Mouse (Mus musculus): ENCODE measurements at regions not wholly inside any gene's neighbourhood (a gene's known extent, or its start where the extent isn't known, plus 50 kb on each side); places are given as distances from the start of the nearest gene placed in this dataset.
"Not testable (repeated sequence)": the region's sequence is repeated elsewhere in the genome, so short reads cannot be mapped to it uniquely, and the experiment has no call there.

GRCm38 (mm10) chr8:18005660-18006059 lies 972.4 kb downstream of the Defb40 start:
- Histone ChIP-seq H3K4me1 (ENCODE audit: control insufficient read depth, insufficient read depth, low read length) (no peaks in the 10 kb centered on the region), H3K4me2 (ENCODE audit: low read depth, low read length) (no peak overlapping the region), H3K27ac (ENCODE audit: low read length) (no peak overlapping the region), H3K9ac (ENCODE audit: low read length) (no peak overlapping the region), H3K4me3 (replicated peaks; ENCODE audit: low read length) (no peak overlapping the region), H3K9me3 (replicated peaks; ENCODE audit: control insufficient read depth, low read length) (no peaks in the 10 kb centered on the region), H3K36me3 (ENCODE audit: control insufficient read depth, insufficient read depth, low read length) (no peaks in the 10 kb centered on the region), H3K27me3 (ENCODE audit: control insufficient read depth, insufficient read depth, low read length) (no peaks in the 10 kb centered on the region)
- 90% methylated on average over 2 of the region's 2 CpGs for WGBS
- no peak for ATAC-seq (ENCODE audit: insufficient read depth, low FRiP score)

GRCm38 (mm10) chr8:18000750-18001149 lies 977.3 kb downstream of the Defb40 start:
- 86% methylated on average over 5 of the region's 5 CpGs for WGBS
- no peaks in the 10 kb centered on the region for H3K4me1 ChIP-seq (ENCODE audit: control insufficient read depth, insufficient read depth, low read length)
- H3K4me3 ChIP-seq (replicated peaks; ENCODE audit: low read length), result no peak overlapping the region
- no peak for ATAC-seq (ENCODE audit: insufficient read depth, low FRiP score)
- H3K27me3 ChIP-seq (ENCODE audit: control insufficient read depth, insufficient read depth, low read length), result no peaks in the 10 kb centered on the region
- no peak overlapping the region for H3K9ac ChIP-seq (ENCODE audit: low read length)
- H3K9me3 ChIP-seq (replicated peaks; ENCODE audit: control insufficient read depth, low read length), result no peaks in the 10 kb centered on the region
- no peaks in the 10 kb centered on the region for H3K36me3 ChIP-seq (ENCODE audit: control insufficient read depth, insufficient read depth, low read length)
- no peak overlapping the region for H3K27ac ChIP-seq (ENCODE audit: low read length)
- H3K4me2 ChIP-seq (ENCODE audit: low read depth, low read length), result no peak overlapping the region

GRCm38 (mm10) chr8:17984779-17985178 lies 993.3 kb downstream of the Defb40 start:
- Histone ChIP-seq H3K4me1 (ENCODE audit: control insufficient read depth, insufficient read depth, low read length) (no peaks in the 10 kb centered on the region), H3K4me2 (ENCODE audit: low read depth, low read length) (no peak overlapping the region), H3K27me3 (ENCODE audit: control insufficient read depth, insufficient read depth, low read length) (no peaks in the 10 kb centered on the region), H3K36me3 (ENCODE audit: control insufficient read depth, insufficient read depth, low read length) (no peaks in the 10 kb centered on the region), H3K9ac (ENCODE audit: low read length) (no peak overlapping the region), H3K9me3 (replicated peaks; ENCODE audit: control insufficient read depth, low read length) (no peaks in the 10 kb centered on the region), H3K4me3 (replicated peaks; ENCODE audit: low read length) (no peak overlapping the region), H3K27ac (ENCODE audit: low read length) (no peak overlapping the region)
- 73% methylated on average over 1 of the region's 1 CpGs for WGBS
- no peak for ATAC-seq (ENCODE audit: insufficient read depth, low FRiP score)

GRCm38 (mm10) chr8:17948848-17949247 lies 1029.2 kb downstream of the Defb40 start:
- H3K9ac ChIP-seq (ENCODE audit: low read length), result no peak overlapping the region
- H3K36me3 ChIP-seq (ENCODE audit: control insufficient read depth, insufficient read depth, low read length), result no peaks in the 10 kb centered on the region
- ATAC-seq (ENCODE audit: insufficient read depth, low FRiP score), result no peak
- H3K4me1 ChIP-seq (ENCODE audit: control insufficient read depth, insufficient read depth, low read length), result no peaks in the 10 kb centered on the region
- no peak overlapping the region for H3K4me3 ChIP-seq (replicated peaks; ENCODE audit: low read length)
- H3K27me3 ChIP-seq (ENCODE audit: control insufficient read depth, insufficient read depth, low read length), result no peaks in the 10 kb centered on the region
- H3K9me3 ChIP-seq (replicated peaks; ENCODE audit: control insufficient read depth, low read length), result no peaks in the 10 kb centered on the region
- WGBS, result 68% methylated on average over 1 of the region's 1 CpGs
- no peak overlapping the region for H3K27ac ChIP-seq (ENCODE audit: low read length)
- H3K4me2 ChIP-seq (ENCODE audit: low read depth, low read length), result no peak overlapping the region

GRCm38 (mm10) chr8:17948053-17948834 lies 1029.8 kb downstream of the Defb40 start:
- WGBS, result 83% methylated on average over 22 of the region's 22 CpGs

GRCm38 (mm10) chr8:17934696-17935095 lies 1043.4 kb downstream of the Defb40 start:
- H3K27ac ChIP-seq (ENCODE audit: low read length), result no peak overlapping the region
- H3K4me2 ChIP-seq (ENCODE audit: low read depth, low read length), result no peak overlapping the region
- no peak overlapping the region for H3K9ac ChIP-seq (ENCODE audit: low read length)
- ATAC-seq (ENCODE audit: insufficient read depth, low FRiP score), result no peak
- no peaks in the 10 kb centered on the region for H3K27me3 ChIP-seq (ENCODE audit: control insufficient read depth, insufficient read depth, low read length)
- no peaks in the 10 kb centered on the region for H3K4me1 ChIP-seq (ENCODE audit: control insufficient read depth, insufficient read depth, low read length)
- H3K9me3 ChIP-seq (replicated peaks; ENCODE audit: control insufficient read depth, low read length), result no peaks in the 10 kb centered on the region
- no peaks in the 10 kb centered on the region for H3K36me3 ChIP-seq (ENCODE audit: control insufficient read depth, insufficient read depth, low read length)
- H3K4me3 ChIP-seq (replicated peaks; ENCODE audit: low read length), result no peak overlapping the region

More at GRCm38 (mm10) chr8:17948053-17948834, 1029.8 kb downstream of the Defb40 start:
- Histone ChIP-seq H3K36me3 (ENCODE audit: control insufficient read depth, insufficient read depth, low read length) (no peaks in the 10 kb centered on the region), H3K4me1 (ENCODE audit: control insufficient read depth, insufficient read depth, low read length) (no peaks in the 10 kb centered on the region), H3K9ac (ENCODE audit: low read length) (no peak overlapping the region), H3K4me3 (replicated peaks; ENCODE audit: low read length) (no peak overlapping the region), H3K9me3 (replicated peaks; ENCODE audit: control insufficient read depth, low read length) (no peaks in the 10 kb centered on the region), H3K4me2 (ENCODE audit: low read depth, low read length) (no peak overlapping the region), H3K27ac (ENCODE audit: low read length) (no peak overlapping the region), H3K27me3 (ENCODE audit: control insufficient read depth, insufficient read depth, low read length) (no peaks in the 10 kb centered on the region)
- ATAC-seq (ENCODE audit: insufficient read depth, low FRiP score), result no peak

- ATAC-seq (ENCODE audit: insufficient read depth, low FRiP score), result no peak
- H3K4me3 ChIP-seq (replicated peaks; ENCODE audit: low read length), result no peak overlapping the region
- 86% methylated on average over 15 of the region's 15 CpGs for WGBS
- H3K4me1 ChIP-seq (ENCODE audit: control insufficient read depth, insufficient read depth, low read length), result no peaks in the 10 kb centered on the region
- H3K4me2 ChIP-seq (ENCODE audit: low read depth, low read length), result no peak overlapping the region
- no peaks in the 10 kb centered on the region for H3K36me3 ChIP-seq (ENCODE audit: control insufficient read depth, insufficient read depth, low read length)
- H3K27ac ChIP-seq (ENCODE audit: low read length), result no peak overlapping the region
- H3K9ac ChIP-seq (ENCODE audit: low read length), result no peak overlapping the region
- no peaks in the 10 kb centered on the region for H3K27me3 ChIP-seq (ENCODE audit: control insufficient read depth, insufficient read depth, low read length)
- no peaks in the 10 kb centered on the region for H3K9me3 ChIP-seq (replicated peaks; ENCODE audit: control insufficient read depth, low read length)
Measured at GRCm38 (mm10) chr8:17909316-17909715, 1068.7 kb downstream of the Defb40 start.

- H3K36me3 ChIP-seq (ENCODE audit: control insufficient read depth, insufficient read depth, low read length); H3K27me3 ChIP-seq (ENCODE audit: control insufficient read depth, insufficient read depth, low read length); H3K9me3 ChIP-seq (replicated peaks; ENCODE audit: control insufficient read depth, low read length); H3K9ac ChIP-seq (ENCODE audit: low read length); H3K4me1 ChIP-seq (ENCODE audit: control insufficient read depth, insufficient read depth, low read length); H3K27ac ChIP-seq (ENCODE audit: low read length); H3K4me2 ChIP-seq (ENCODE audit: low read depth, low read length); H3K4me3 ChIP-seq (replicated peaks; ENCODE audit: low read length); ATAC-seq (ENCODE audit: insufficient read depth, low FRiP score): not testable (repeated sequence)
- 59% methylated on average over 5 of the region's 5 CpGs for WGBS
Measured at GRCm38 (mm10) chr8:17888598-17888997, 1089.5 kb downstream of the Defb40 start.

- Histone ChIP-seq H3K27me3 (ENCODE audit: control insufficient read depth, insufficient read depth, low read length) (no peaks in the 10 kb centered on the region), H3K27ac (ENCODE audit: low read length) (no peak overlapping the region), H3K4me3 (replicated peaks; ENCODE audit: low read length) (no peak overlapping the region), H3K36me3 (ENCODE audit: control insufficient read depth, insufficient read depth, low read length) (no peaks in the 10 kb centered on the region), H3K9me3 (replicated peaks; ENCODE audit: control insufficient read depth, low read length) (no peaks in the 10 kb centered on the region), H3K4me1 (ENCODE audit: control insufficient read depth, insufficient read depth, low read length) (no peaks in the 10 kb centered on the region), H3K4me2 (ENCODE audit: low read depth, low read length) (no peak overlapping the region), H3K9ac (ENCODE audit: low read length) (no peak overlapping the region)
- no peak for ATAC-seq (ENCODE audit: insufficient read depth, low FRiP score)
- 79% methylated on average over 2 of the region's 2 CpGs for WGBS
Measured at GRCm38 (mm10) chr8:17863388-17863787, 1114.7 kb downstream of the Defb40 start.
